Mouse (Mus musculus) left cerebral cortex, adult 18-20 months (tissue): ENCODE results near the gene Ppp2r5d. TPM values are rescaled to one million over a fixed set of nuclear protein-coding genes. Genes with fewer than 3 reads are reported as not detected.

Experiments
- DNase-seq, 2 experiments: peaks; one replicate each; pipeline ENCODE4 v3.0.0; 2021 to 2022; ENCODE audit warnings: low spot score in 2 of 2, mixed read lengths in 1 of 2
- total RNA-seq, 2 experiments: library from RNA; stranded (reverse); gene quantifications; 2 replicates each; pipeline ENCODE4 v1.2.3; 2021

The Ppp2r5d gene
- total RNA-seq, 2 experiments from 2014 or later: 81.5 to 89.3 TPM

DNA sequence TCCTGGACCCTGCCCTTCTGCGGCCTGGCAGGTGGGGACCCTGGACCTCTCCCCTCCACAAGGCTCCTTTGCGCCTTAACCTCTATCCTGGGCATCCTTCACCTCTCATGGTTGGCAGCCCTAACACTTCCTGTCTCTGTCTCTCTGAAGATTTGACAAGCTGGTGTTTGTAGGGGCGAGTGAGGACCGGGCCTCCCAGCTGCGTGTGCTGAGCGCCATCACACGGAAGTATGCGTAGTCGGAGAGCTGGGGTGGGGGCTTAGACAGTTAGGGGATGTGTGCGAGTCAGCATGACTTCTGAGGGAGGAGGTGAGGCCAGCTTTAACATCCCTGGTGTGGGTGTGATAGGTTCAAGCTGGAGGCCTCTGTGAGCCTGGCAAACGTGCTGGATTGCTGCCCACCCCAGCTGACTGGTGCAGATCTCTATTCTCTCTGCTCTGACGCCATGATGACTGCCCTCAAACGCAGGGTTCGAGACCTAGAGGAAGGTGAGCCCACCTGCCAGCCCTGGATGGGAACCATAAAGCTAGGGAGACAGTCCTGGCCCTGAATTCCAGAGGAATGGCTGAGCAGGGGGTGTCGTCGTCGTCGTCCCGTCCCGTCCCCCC lies 19.7 kb upstream of the Ppp2r5d start:
- DNase-seq: no peak

DNA sequence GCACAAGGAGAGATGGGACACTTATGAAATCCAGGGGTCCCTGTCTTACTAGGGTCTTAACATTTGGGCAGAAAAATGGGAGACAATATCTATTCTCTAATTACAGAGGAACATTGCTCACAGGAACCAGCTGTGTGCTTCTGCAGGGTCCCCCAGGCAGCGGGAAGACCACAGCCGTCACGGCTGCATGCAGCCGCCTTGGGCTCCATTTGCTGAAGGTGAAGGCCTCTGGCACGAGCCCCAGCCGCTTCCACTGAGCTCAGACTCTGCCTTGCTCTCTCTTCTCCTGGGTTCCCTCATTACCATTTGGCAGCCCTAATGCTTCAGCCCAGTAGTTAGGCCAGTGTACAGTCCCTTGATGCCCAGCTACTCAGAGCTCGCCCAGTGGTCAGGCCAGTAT lies 16.2 kb upstream of the Ppp2r5d start:
- no peak for DNase-seq

DNA sequence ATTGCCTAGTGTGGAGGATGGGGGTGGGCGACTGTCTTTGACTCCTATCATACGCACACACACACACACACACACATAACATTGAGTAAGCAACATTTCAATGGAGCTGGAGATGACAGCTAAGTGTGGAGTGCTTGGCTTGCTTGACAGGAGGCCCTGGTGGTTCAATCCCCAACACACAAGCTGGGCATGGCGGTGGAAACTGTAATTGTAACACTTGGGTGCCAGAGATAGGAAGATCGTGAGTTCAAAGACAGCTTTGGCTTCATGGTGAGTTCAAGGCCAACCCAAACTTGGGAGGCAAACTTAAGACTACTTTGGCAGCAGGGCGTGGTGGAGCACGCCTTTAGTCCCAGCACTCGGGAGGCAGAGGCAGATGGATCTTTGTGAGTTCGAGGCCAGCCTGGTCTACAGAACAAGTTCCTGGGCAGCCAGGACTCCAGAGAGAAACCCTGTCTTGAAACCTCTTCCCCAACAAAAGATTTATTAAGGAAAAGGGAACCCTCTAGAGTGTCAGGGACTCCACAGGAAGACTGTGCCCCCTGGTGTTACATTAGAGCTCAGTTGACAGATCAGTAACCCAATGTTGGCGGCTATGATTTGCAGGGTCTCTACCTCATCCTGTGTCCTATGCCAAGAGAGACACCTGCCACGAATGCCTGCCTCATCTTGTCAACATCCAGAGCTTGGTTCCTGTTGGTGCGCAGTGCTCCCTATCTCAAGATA lies 10.0 kb upstream of the Ppp2r5d start:
- no peak for DNase-seq

DNA sequence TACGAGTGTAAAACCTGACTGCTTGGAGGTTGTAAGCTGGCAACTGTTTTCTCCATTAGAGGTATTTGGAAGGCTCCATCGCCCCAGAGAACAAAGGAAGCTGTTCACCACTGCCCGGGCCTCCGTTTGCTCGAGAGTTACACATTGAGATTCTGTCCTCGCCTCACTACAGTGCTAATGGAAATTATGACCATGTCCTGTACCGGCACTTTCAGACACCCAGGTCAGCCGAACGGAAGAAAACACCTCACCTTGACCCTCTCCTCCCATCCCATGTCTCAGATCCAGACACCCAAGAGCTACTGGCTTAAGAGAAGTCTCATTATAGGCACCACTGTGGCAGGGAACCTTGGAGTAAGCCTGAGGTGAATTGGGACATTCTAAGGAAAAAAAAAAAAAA lies 8.9 kb upstream of the Ppp2r5d start:
- DNase-seq: no peak

DNA sequence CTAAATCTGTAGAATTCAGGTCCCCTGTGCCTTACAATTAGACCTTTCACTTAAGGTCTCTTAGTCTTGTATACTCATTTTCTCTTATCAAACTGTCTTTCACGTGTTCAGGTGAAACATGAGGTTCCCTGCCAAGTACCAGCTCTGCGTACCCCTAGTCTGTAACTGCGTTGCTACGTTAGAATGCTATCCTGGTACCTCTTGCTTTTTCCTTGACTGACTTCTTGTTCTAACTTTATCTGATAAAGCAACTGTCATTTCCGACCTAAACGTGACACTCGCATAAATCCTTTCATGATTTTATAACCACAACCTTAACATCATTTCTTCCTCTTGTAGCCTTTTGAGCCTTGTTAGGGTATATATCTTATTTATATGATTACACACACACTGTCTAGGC lies 7.5 kb upstream of the Ppp2r5d start:
- no peak for DNase-seq

DNA sequence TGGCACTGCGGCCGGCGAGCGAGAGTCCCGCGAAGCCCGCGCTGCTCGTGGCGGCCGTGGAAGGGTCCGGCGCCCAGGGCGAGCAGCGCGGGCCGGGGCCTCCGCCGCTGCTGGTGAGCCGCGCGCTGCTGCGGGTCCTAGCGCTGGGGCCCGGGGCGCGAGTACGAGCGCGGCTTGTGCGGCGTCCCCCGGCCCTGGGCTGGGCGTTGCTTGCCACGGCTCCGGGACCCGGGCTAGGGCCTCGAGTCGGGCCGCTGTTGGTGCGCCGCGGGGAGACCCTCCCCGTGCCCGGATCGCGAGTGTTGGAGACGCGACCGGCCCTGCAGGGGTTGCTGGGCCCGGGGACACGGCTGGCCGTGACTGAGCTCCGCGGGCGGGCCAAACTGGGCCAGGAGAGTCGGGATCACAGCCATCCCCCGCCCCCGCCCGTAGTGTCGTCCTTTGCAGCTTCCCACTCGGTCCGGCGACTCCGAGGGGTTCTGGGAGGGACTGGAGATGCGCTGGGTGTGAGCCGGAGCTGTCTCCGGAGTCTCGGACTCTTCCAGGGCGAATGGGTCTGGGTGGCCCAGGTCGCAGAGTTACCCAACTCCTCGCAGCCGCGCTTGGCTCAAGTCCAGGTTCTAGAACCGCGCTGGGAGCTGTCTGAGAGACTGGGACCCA lies 6.8 kb upstream of the Ppp2r5d start:
- peak; percentile 36 to 49 for DNase-seq

DNA sequence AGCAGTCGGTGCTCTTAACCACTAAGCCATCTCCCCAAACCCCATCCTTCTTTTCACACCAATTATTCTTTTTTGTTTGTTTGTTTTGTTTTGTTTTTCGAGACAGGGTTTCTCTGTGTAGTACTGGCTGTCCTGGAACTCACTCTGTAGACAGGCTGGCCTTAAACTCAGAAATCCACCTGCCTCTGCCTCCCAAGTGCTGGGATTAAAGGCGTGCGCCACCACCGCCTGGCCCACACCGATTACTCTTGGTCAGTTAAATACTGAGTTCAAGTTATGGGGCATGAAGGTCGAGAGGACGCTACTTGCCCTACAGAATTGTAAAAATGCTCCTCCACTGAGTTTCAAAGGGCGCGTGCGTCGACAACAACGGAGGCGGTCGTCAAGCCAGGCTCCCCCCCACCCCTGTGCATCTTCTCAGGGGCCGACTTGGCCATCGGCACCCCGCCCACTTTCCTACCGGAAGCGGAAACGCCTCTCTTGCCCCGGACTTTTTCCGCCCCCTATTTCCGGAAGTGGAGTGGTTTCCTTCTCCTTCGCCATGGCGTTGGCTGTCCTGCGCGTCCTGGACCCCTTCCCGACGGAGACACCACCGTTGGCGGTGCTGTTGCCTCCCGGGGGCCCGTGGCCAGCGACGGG lies 6.2 kb upstream of the Ppp2r5d start, which contains the start of gene Pex6:
Gene Pex6, plus strand, starts transcription at position 505 of the 639 bp plus-strand sequence.
- DNase-seq: peak; percentile 89 to 92

DNA sequence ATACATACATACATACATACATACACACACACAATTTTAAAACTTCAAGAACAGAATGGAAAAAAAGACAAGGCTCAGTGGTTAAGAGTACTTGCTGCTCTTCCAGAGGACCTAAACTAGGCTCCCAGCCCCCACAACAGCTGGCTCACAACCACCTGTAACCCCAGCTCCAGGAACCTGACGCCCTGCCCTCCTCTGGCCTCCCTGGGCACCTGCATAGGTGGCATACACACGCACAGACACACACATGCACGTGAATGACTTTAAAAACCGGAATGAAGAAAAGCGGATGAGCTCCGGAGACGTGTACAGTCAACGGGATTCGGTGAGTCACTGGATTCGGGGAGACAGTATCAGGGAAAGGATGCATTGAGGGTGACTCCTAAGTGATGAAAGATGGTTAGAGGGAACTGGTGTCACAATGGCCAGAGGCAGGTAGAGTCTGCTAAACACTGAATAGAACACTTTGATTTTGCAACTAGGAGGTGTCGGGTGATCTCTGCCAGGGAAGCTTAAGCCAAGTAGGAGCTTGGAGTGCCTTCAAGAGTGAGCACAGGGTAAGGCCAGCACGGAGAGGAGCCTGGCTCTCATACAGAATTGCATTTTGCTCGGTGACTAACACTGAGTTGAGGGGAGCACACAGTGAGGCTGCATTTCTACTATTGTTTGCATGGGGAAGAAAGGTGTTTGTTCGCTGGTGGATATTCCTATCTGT lies 1.6 kb upstream of the Ppp2r5d start:
- DNase-seq: no peak

DNA sequence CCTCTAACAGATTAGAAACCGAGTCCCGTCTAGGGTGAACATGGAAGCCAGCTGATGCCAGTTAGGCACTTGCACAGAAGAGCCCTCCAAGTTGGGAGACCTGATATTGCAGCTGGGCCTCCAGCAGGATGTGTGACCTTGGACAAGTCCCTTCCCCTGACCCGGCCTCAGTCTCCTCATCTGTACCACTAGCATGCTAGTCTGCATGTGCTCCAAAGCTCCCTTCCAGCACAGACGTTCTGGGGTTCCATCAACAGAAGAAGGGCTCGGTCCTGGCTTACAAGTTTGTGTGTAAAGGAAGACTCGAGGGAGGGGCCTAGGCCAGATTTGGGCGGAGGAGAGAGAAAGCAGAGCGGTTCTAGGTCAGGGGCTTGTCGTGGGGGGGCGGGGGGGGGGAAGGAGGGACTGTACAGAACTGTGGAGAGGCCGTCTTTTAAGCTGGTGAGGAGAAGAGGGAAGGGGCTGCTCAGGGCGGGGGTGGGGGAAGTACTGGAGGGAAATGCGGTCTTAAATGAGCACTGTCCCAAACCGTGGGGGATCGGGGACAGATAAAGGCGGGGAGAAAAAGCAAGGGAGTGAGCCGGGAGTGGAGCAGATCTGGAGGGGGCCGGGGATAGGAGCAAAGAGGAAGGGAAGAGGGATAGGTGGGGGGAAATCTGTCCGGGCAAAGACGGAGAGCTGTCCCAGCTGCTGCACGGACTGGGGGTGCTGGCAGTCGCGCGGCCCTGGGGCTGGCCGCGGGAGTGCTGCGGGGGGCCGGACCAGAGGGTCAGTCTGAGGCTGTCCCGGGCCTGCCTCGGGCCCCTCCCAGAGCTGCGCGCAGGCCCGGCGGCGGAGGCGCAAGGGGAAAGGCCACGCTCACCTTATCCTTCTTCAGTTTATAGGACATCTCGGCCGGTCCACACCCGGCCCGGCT lies 682 bp downstream of the Ppp2r5d start:
- no peak for DNase-seq

DNA sequence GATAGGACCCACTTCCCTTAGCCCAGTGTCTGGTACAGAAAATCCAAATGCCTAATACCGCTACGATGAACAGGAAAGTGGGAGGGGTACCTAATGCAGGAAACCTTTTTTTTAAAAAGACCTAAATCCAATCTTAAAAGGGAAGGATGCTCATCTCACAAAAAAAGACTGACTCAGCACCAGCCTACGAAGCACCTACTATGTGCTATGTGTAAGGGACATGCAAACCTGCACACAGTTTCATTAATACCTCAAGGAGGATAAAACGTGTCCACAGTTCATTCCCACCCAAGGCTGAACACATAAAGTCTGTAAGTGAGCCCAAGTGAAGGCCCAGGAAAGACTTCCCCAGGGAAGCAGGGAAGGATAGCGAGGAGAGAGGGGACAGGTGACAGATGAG lies 2.4 kb downstream of the Ppp2r5d start:
- no peak for DNase-seq

DNA sequence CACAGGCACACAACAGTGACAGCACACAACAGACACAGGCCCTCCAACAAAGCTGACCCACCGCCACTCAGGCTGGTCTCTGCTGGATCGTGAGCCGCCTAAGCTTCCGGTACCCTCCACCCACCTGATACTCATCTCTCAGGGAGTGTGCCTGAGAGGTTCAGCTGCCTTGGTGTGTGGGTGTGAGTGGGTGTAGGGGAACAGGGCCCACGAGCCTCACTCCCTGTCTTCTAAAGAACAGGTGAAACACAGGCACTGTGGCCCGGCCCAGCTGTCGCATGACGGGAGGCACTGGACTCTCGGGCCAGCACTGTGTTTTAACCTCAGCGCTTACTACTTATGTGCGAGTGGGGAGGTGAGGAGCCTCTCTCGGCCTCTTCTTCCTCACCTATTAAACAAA lies 2.8 kb downstream of the Ppp2r5d start:
- peak in 1 of 2 experiments; percentile 16 for DNase-seq

DNA sequence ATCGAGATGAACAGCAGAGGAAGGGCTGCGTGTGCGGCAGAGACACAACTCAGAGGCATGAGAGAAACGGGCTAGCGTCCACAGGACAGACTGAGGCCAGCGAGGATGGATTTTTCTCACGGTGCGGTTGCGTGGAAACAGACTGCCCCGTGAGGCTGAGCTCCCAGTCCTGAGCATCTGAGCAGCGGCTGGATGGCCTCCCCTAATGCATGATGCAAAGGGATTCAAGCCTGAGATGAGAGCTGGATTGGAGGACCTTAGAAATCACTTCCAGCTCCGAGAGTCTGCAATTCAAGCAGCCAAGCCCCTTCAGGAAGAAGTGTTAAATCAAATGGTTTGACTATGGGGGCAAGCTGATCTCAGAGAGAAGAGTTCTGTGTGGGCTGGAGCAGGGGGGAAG lies 3.4 kb downstream of the Ppp2r5d start:
- DNase-seq: peak in 1 of 2 experiments; percentile 25

DNA sequence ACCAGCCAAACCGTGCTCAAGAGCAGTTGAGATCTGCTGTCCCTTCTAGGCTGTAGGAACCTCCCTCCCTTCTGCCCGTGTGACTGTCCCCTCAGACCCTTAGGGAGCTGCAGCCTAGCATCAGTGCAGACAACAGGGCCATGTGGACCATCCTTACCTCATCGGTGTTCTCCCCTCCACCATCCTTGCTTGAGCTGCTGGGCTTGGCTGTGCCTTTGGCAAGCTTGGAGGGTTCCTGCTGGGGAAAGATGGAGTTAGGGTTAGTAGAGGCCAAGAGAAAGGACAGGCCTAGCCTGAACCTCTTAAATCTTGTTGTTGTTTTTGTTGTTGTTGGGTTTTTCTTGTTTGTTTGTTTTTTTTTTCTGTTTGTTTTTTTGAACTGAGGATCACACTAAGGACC lies 5.0 kb downstream of the Ppp2r5d start:
- DNase-seq: no peak

DNA sequence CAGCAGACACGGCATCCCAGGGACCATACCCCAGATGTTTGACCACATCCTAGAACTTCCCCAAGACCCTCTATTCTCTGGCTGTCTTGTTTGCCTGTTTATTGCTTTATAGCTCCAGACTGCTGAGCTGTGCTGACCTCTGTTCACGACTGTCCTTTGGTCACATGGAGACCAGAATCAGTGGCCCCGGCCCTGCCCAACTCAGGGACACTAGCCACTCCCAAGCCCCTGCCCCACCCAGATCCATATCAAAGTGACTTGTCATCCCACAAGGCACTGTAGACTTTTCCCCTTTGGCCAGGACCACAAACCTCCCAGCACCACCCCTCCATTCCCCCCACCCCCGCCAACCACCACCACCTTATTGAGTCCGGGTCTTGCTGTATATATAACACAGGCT lies 5.7 kb downstream of the Ppp2r5d start:
- no peak for DNase-seq

DNA sequence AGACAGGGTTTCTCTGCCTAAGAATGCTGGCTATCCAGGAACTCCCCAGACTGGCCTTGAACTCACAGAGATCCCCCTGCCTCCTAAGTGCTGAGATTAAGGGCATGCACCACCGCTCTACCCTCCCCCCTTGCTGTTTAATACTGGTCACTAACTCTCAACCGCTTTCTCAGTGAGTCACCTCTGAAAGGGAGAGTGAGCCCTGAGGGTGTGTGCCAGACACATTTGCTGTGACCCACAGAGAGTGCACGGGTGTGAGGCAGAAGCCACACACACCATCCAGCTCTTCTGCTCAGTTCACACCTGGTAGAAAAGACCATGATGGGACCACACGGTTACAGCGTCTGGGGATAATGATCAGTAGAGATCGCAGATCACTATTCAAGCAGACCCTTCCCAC lies 6.4 kb downstream of the Ppp2r5d start:
- DNase-seq: no peak

DNA sequence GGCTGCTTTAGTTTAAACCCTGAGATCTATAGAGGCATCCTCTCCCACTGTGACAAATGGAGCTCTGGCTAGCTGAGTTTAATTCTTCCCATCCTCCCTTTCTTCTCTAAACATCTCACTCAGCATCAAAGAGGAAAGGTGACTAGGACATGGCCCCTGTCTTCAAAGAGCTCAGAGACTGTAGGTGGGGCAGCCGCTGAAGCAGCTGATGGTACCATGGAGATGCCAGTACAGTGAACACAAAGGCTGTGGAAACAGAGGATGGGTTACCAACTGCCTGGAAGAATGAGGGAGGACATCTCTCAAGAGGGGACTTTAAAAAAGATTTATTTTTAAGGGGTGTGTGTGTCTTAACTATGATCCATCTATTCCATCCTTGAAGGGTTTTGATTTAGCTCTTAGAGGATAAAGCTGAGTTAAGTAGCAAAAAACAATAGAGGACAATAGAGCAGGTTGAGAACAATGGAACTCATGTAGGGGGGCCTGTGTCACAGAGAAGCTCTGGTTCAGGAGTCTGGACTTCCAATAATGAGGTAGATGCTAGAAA lies 10.3 kb downstream of the Ppp2r5d start:
- DNase-seq: no peak

DNA sequence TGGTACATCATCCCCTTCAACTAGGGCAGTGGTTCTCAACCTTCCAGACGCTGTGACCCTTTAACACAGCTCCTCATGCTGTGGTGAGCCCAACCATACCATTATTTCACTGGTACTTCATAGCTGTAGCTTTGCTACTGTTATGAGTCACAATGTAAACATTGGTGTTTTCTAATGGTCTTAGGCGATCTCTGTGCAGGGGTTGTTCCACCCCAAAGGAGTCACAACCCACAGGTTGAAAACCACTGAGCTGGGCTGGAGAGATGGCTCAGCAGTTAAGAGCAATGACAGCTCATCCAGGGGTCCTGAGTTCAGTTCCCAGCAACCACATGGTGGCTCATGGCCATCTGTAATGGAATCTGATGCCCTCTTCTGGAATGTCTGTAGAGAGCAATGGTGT lies 13.5 kb downstream of the Ppp2r5d start:
- no peak for DNase-seq

DNA sequence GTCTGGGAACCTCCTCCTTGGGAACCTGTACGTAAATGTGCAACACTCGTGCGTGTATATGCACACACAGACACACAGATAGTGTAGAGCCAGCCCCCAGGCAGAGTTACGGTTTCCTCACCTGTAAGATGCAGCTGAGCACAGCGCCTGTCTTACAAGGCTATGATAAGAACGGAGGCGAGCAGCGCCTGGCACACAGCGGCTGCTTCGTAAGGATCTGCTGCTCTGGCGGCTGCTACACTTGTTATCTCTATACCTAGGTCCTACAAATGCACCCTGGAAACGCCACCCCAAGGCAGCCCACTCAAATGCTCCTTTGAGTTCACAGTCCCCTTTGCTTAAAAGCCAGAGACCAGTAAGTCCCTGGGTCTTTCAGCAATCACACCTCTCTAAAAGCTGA lies 14.2 kb downstream of the Ppp2r5d start:
- no peak for DNase-seq

DNA sequence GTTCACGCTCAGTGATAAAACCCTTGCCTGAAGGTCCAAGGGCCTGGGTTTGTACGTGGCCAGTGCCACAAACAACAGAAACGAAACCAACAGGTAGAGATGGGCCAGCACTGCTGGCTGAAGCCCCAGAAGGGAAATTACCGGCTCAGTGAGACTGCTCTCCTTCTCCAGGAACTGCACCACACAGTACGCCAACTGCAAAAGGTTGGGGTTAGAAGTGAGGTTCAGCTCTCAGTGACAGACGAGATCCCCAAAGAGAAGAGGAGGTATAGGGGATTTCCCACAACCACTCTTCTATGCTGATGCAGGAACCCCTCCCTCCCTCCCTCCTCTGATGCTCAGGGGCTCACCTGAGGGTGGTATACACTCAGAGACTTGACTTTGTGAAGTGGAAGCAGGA lies 19.0 kb downstream of the Ppp2r5d start:
- DNase-seq: no peak
